Mouse (Mus musculus) gastrocnemius, postnatal 4 days (tissue): ENCODE results near the gene Zfp365. TPM values are rescaled to one million over a fixed set of nuclear protein-coding genes. Genes with fewer than 3 reads are reported as not detected.
A peak's percentile ranks its signal among the peaks of the same experiment; 100 is the strongest.

ENCODE experiments used
- DNase-seq, 2 experiments: peaks; one replicate each; pipeline ENCODE4 v3.0.0; 2021 to 2022; ENCODE audit warnings: low spot score in 2 of 2, mixed read lengths in 2 of 2
- total RNA-seq, 2 experiments: library from RNA; stranded (reverse); gene quantifications; 2 replicates each; pipeline ENCODE4 v1.2.3; 2021

Gene Zfp365
- total RNA-seq, 2 experiments from 2014 or later: 0.93 to 1.2 TPM

DNA sequence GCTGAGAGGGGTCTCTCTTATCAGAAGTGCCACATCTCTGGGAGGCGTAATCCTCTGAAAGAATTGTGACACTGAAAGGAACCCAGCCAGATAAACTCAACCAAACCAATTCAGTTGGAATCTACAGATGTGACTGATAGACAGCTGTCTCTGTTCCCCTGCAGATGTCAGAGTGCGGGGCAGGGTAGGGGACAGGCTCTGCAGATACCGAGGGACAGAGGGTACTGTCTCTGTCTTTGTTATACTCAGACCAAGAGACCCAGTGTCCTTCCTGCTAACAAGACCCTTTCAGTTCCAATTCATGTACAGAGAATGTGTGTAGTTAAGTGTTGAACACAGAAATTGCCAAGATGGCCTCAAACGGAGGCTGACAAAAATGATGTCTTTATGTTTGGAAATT is 6.4 kb downstream of the Zfp365 start:
- no peak for DNase-seq

DNA sequence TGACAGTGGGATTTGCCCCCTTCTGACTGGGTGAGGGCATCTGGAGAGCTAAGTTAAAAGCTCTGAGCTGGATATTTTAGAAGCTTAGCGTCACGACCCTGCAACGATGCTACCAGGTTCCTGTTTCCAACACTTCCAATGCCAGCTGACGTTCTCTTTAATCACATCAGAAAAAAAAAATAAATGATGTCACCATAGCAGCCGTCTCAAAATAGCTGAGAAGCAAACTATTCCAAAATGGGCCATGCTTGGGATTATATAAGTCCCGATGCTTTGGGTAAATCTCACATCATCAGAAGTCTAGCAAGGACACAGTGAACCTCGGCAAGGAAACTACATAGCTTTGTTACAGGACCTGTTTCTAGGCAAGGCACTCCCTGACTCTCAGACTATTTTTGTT is 9.1 kb downstream of the Zfp365 start:
- no peak for DNase-seq

DNA sequence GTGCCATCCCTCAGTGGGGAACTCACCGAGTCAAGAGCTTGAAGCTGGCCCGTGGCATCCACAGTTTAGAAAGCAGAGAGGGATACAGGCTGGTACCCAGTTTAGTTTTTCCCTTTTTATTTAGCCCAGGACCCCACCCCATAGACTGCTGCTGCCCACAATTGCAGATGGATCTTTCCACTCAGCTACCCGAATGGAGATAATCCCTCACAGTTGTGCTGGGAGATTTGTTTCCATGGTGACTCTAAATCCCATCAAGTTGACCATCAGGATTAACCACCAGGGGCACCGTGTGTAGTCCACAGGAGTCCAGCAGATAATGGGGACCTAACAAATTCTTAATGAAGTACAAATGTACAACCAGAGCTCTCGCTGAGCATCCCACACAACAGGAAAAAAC is 11.3 kb downstream of the Zfp365 start:
- DNase-seq: no peak

DNA sequence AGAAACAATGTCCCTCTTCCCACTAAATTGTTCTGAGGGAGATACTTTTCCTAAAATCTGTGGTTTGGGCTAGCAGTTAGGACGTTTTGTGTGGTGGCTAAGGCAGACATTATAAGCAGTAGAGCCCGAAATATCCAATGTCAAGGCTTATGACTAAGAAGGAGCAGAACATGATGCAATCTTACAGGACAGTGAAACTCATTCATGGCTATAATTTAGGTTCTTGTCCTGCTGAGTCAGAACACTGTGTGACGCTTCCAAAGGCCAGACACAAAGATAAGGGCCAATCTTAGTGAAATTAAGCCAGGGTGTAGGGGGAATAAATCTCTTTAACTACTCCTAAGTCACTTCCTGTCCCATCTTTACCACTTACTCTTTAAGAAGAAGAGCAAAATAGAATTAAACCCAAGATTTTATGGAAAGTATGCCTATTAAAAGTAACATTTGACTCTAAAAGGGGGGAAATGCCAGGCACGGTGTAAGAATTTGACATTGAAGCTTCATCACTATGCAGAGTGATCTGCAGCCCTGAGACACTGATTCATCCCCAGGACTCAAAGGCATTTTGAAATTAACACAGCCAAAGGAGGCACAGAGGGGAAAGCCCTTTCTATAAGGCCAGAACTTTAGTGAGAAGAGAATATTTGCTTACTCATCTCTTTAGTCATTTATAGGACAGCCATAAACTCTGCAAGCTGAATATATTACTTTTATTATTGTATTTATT is 13.3 kb downstream of the Zfp365 start:
- no peak for DNase-seq

DNA sequence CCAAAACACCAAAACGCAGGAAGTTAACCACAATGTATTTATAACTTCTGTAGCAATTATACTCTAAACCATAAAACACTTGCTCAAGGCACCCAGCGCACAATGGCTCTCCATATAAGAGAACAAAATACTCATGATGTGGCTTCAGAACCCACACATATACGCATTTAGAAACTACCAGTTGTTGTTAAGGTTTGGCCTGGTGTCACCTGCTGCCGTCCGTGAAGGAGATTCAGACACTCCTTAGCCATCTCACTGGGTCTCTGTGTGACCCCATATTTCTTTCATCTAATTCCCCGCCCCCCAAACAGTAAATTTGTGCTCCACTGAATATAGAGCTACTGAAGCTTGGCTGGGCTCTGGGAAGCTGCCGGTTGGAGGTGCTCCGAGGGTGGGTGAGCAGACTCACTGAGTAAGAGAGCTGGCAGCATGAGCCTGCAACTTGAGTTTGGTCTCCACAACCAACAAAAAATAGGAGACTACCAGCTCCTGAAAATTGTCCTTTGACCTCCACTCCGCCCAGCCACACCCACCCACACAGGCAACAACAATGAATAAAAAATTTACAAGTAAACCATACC is 14.0 kb downstream of the Zfp365 start:
- no peak for DNase-seq

DNA sequence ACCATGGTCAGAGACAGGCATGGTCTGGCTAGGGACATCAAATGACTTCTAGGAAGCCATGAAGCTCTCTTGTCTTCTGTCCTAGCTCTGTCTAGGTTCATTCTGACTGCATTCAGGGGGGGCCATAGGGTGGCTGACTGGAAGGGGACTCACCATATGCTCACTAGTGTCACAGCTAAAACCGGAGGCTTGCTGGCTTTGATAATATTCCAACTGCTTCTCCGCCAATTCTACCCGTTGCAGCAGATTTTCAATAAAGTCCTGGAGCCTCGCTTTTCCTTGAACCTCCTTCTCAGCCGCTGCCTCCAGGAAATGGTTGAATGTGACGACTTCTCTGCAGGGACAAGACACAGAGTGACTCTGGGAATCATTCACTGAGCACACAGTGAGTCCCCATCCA is 15.2 kb downstream of the Zfp365 start:
- no peak for DNase-seq

DNA sequence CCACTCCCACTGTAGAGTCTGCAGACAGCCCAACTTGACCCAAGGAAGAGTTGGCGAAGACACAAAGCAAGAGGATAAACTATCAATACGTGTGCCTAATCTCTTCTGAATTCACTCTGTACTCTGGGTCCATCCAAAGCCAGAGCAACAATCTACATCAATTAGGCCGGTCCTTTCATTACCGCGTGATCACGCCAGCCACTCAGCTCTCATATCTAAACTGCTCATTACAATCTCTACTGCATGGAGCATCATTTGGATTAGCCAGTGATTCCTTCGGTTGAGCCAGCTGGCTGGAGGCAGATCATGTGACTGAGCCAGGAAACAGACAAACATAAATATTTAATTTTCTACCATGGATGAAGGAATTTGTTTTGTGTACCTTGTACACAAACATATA is 17.8 kb downstream of the Zfp365 start:
- DNase-seq: no peak

DNA sequence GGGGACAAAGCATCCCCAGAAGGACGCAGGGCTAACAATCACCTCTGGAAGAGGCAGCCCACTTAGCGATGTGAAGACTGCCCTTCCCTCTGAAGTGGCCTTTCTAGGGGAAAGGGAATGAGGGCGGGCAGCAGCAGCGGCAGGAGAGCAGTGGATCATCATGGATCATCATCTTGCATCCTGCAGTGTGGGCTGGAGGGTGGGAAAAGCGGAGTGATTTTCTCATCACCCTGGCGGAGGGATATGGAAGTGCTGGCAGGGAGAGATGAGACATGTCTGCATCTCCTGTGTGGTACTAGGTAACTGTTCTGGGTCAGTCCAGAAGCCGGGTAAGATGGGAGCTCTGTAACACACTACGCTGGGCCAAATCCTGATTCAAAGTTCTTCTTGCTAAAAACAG is 18.4 kb downstream of the Zfp365 start:
- DNase-seq: no peak

DNA sequence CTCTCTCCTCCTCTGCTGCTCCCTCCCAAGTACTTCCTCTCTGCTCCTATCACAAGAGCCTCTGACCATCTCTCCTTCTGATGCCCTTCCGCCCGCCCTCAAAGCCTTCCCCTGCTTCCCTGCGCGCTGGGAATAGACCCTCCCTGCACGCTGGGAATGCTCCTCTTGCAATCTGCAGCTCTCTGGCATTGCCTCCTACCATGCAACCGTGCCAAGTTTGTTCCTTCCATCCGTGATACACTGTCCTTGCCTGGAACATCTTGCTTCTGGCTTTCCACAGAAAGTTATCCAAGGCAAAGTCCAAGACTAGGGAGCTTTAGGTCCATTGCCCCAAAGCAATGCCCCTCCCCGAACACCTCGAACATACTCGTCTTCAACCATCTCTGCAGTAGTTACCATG is 19.2 kb downstream of the Zfp365 start:
- DNase-seq: no peak

DNA sequence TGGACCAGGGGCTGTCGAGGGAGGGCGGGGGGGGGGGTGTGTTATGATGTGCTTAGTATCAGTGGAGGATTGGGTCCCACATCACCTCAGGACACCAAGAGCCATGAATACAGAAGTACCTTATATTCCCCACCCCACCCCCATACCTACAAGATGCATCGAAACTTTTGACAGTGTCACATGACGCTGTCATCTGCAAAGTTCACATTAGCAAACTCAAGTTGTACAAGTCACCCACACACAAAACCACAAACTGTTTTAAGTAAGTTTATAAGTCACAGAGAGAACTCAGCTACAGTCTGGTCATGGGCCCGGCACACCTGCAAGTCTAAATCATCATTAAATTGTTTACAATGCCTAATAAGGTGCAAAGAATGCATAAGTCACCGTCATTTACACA is 21.3 kb downstream of the Zfp365 start:
- no peak for DNase-seq

DNA sequence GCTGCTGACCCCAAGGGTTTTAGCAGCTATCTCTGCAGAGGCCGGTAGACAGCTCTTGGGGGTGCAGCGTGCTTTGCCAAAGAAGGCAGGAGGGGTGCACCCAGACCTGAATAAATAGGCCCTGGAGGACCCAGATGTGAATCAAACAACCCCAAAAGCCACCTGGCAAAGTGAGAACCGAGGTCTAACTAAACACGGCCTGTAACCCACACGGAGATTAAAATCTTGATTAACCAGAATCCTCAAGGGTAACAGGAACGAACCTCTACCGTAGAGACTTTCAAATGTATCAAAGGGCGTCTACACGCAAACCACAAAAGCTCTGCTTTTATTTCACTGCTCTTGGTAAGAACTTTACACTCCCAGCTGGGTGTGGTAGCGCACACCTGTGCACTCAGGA is 24.5 kb downstream of the Zfp365 start:
- DNase-seq: no peak

DNA sequence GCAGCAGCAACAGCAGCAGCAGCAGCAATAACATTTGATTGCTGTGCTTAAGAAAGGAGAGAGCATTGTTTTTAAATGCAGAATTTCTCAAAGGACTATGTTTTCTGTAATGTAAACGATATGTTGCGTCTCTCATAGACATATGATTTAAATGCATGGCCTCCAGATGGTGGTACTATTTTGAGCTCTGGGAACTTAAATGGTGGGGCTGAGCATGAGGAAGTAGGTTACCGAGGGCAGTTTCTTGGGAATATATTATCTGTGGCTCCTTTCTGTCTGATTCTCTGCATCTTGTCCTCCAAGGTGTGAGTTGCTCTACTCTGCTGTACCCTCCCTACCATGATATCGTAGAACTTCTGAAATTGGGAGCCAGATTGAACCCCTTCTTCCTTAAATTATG is 31.8 kb downstream of the Zfp365 start:
- no peak for DNase-seq

DNA sequence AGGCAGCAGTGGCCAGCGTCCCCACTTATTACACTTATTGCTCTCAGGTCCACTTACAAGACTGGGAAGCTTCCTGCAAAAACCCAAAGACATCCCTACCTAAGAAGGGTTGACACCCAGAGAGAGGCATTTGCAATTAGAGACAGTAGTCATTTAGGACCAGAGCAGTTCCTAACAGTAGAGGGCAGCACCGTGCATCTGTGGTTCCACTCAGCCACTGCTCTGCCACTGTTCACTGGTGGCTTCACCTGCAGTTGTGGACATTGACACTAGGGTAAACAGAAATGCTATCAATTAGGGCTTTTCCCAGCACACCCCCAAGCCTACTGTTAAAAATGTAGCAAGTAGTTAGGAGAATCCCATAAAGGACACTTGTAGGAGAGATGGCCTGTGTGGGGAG is 40.7 kb downstream of the Zfp365 start:
- DNase-seq: peak; percentile 43 to 64

DNA sequence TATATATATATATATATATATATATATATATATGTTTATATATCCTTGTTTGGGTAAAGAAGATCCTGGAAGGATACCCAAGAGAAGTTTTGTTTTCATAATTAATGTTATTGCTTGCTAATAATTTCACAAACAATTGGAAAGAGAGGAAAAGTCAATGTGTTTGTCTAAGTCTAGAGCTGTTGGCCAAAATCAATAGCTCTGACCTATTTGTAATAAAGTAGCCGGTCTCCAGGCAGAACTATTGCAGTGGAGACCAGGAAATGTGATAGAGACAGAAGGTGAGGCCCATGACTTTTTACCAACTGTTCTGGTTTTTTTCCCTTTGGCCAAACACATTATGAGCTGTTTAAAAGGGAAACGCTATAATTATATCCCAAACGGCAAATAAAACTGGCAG is 44.2 kb downstream of the Zfp365 start:
- no peak for DNase-seq

DNA sequence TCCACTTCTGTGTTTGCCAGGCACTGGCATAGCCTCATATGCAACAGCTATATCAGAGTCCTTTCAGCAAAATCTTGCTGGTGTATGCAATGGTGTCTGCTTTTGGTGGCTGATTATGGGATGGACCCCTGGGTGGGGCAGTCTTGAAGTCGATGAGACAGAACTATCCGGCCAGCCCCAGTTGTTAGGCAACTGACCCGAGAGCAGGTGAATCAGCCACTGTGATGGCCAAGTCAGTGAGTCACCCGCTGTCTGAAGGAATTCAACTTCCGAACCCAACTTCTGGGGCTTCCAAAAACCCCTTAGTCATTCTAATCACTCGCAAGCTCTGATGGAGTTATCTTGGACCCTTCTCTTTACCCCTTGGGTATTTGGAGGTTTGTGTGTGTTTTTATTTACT is 46.6 kb downstream of the Zfp365 start:
- DNase-seq: no peak

DNA sequence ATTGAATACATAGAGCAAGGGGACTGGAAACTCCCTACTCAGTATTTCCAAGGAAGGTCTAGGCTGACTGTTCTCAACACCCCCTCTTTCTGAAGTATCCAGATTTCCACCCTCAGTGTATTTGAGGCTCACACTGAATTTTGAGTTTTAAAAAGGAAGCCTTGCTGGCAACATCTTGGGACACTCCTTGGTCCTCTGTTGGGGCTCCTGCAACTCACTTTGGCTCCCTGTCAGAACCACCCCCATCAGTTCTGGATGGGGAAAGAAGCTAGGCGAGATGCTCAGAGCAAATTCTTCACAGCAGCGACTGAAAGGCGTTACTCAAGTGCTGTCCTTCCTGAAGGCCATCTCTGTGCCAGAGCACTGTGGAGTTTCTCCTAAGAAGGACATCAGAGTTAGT is 47.4 kb downstream of the Zfp365 start:
- DNase-seq: no peak

DNA sequence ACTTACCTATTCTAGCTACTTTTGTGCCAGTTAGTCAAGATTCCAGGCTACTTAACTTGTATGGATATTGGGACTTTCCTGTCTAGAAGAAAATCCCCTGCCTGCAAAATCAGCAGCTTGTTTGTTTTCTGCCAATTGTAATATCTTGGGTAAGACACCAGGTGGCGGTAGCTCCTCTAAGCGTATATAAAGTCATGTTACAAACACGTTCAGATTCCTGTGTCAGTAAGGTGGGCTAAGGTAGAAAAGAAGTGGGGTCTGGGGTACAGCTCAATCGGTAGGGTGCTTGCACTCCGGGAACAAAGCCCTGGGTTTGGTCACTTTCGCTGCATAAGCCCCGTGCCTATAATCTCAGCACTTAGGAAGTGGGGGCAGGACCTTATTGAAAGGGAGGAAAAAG is 50.1 kb downstream of the Zfp365 start:
- DNase-seq: no peak

DNA sequence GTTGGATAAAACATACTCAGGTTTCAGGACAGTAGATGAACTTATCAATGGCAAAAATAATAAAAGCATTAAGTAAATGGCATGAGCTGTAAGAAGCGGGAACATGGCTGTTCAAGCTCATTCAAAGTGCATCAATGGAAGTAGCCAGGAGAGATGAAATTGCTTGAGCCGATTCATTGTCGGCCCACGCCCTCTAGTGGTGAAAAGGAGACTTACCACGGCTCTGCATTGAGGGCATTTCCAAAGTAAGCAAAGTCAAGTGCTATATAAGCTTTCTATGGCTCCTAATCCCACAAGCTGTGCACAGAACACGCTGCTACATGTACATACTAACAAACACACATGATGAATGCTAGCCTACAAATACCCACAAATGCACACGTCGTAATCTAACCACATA is 53.6 kb downstream of the Zfp365 start:
- DNase-seq: peak in 1 of 2 experiments; percentile 70

DNA sequence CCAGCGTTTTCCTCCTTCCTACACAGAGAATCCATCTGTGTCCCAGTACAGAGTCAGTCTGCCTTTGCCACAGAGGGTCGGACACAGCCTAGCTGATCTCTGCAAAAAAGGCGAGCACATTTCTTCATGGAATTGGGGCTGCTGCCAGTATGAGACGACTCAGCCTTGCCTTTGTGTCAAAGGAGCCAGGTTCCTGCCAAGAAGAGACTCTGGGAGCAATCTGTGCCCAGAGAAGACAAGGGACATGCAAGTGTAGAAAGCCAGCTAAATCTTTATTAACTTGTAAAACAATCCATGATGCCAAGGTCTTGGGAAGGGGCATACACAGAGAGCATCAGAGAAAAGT is 54.9 kb downstream of the Zfp365 start:
- no peak for DNase-seq

DNA sequence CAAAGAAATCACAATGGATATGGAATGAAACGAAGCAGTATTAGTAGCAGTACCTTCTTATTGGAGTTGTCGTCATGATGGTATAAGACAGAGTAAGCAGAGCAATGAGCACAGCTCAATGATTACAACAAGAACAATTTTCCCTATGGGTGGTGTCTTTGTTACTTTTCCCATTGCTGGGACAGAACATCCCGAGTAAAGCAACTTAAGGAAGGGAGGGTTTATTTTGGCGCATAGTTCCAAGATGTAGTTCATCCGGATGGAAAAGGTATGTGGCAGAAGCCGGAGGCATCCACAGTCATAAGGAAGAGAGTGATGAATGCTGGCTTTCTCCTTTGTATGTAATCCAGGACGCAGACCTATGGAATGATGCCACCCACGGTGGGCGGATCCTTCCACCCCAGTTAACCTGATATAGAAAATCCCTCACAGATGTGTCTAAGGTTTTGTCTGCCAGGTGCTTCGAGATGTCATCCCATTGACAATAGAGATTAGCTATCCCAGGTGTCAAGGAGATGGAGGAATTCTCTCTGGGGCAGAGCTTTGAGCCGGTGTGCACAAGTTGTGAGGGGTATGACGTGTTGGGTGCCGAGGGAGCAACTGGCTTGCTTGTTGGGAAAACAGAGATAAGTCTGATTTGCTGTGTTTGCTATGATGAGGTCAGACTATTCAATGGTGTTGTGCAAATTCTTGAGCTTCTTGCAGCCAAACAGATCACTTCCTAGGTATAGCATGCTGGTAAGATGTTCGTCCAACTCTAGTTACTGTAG is 55.5 kb downstream of the Zfp365 start:
- no peak for DNase-seq

DNA sequence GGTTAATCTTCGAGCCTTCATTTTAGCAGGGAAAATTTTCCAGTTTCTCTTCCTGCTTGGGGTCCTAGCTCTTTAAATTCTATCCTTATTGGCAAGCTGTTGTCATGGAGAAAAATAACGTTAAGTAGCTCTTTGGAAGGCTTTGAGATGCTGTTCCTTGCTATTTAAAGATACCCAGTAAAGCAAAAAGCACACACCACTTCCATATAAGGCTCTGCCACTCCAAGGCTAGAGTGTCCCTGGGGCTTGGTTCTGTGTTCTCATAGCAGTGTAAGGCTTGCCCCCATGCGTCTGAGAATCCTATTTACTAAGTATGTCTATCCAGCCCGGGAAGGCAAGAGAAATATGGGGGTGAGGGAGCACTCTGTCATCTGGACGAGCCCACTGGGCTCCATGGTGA is 56.7 kb downstream of the Zfp365 start:
- DNase-seq: no peak

DNA sequence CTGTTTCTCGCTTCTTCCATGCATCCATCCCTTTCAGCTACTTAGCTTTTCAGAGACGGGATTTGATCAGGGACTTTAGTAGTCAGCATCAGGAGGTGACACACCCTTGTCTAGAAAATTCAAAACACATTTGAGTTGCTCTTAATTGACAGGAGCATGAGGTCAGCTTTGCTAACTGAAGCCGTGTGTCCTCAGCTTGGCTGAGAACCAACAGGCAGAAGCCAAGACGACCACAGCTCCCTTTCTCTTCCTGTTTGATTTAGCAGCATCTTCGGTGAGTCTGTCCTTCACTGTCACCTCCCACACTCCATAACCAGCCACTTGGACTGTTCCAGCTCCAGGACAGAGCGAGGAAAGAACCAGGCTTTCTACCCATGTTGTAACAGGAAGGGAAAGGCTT is 60.1 kb downstream of the Zfp365 start:
- DNase-seq: no peak

DNA sequence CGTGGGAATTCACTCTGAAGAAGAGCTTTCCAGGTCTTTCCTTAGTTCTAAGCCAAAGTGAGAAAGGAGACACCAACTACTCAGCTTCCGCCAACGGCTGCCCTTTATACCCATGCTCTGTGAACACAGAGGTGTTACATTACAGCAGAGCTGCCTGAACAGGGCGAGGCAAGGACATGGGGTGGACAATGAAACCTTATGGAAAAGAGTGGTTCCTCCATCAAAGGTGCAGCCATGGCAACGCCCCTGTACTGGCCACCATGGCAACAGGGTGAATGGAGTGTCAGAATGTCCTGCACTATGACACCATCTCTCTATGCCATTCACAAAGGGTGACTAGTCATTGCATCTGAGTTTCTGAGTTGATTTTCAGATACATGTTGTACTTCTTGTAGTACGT is 61.4 kb downstream of the Zfp365 start:
- no peak for DNase-seq
